ENCODE assay signal across 14 mouse cellular contexts in genomic region chr14:107614348-107614747, GRCm38 (mm10).
DNase-seq lines count a peak whose midpoint lies in the region; ATAC-seq and TF ChIP-seq lines count a peak whose summit lies in the region.
"Had no signal": no experiment of that assay in that cellular context is flagged by ENCODE, and none has a peak within 500 bp of the region (broad histone marks: within the 10 kb centered on the region; RNA-seq: fewer than 3 reads in every experiment).

No protein-coding gene starts in this region.

- H3K27ac ChIP-seq in heart, embryonic 14.5 days (replicated peaks in 1 of 2; ENCODE audit: control insufficient read depth in 1 of 2, insufficient read depth in 1 of 2, low read depth in 2 of 2, low read length in 2 of 2), result 0 out of 4 replicates have a peak overlapping the region, but pooled peaks of 1 of the 2 experiments have one; percentile 24
- no peak overlapping the region for H3K27ac ChIP-seq in limb, embryonic 14.5 days (replicated peaks; ENCODE audit: low read depth, low read length)
- no peak overlapping the region for H3K27ac ChIP-seq in limb, embryonic 10.5 days
- H3K27ac ChIP-seq in intestine, postnatal 0 days (ENCODE audit: low read depth, low read length), result no peak overlapping the region
- H3K27ac ChIP-seq: kidney, embryonic 15.5 days; liver, embryonic 12.5 days had no signal

- intact Hi-C loops in heart, postnatal 25 days (cut with DNase I), result no loop called here

- TF ChIP-seq POLR2A in limb, embryonic 14.5 days (IDR thresholded peaks at IDR 0.05; ENCODE audit: borderline replicate concordance, extremely low read depth, insufficient read depth, insufficient read length), result no peak

- H3K27me3 ChIP-seq in heart, embryonic 14.5 days (ENCODE audit: control insufficient read depth, insufficient read depth, low read length), result no peaks in the 10 kb centered on the region
- no peaks in the 10 kb centered on the region for H3K27me3 ChIP-seq in limb, embryonic 14.5 days (ENCODE audit: control insufficient read depth, insufficient read depth, low read length)
- H3K27me3 ChIP-seq in limb, embryonic 10.5 days (ENCODE audit: low read depth, poor library complexity, severe bottlenecking), result no peaks in the 10 kb centered on the region
- no peaks in the 10 kb centered on the region for H3K27me3 ChIP-seq in intestine, postnatal 0 days (replicated peaks; ENCODE audit: control insufficient read depth, insufficient read depth, low read length)
- H3K27me3 ChIP-seq: kidney, embryonic 15.5 days; liver, embryonic 12.5 days had no signal

- peak; percentile 61 for ATAC-seq in heart, embryonic 14.5 days (ENCODE audit: insufficient number of reproducible peaks, insufficient read depth, low FRiP score, low read depth)
- ATAC-seq in limb, embryonic 14.5 days (ENCODE audit: low FRiP score, low read depth), result no peak
- ATAC-seq in intestine, postnatal 0 days, result no peak
- ATAC-seq: liver, embryonic 12.5 days; lung, postnatal 0 days had no signal

- no peak overlapping the region for H3K4me2 ChIP-seq in heart, embryonic 14.5 days (ENCODE audit: low read length)
- H3K4me2 ChIP-seq in limb, embryonic 14.5 days (replicated peaks; ENCODE audit: low read depth, low read length, severe bottlenecking), result no peak overlapping the region
- H3K4me2 ChIP-seq in intestine, postnatal 0 days (replicated peaks; ENCODE audit: low read depth), result no peak overlapping the region
- H3K4me2 ChIP-seq: kidney, embryonic 15.5 days; liver, embryonic 12.5 days had no signal

- no peaks in the 10 kb centered on the region for H3K9me3 ChIP-seq in heart, embryonic 14.5 days (ENCODE audit: control insufficient read depth, low read length)
- no peaks in the 10 kb centered on the region for H3K9me3 ChIP-seq in limb, embryonic 14.5 days (ENCODE audit: control insufficient read depth, low read length)
- no peaks in the 10 kb centered on the region for H3K9me3 ChIP-seq in limb, embryonic 10.5 days (replicated peaks)
- no peaks in the 10 kb centered on the region for H3K9me3 ChIP-seq in intestine, postnatal 0 days (ENCODE audit: control insufficient read depth)
- H3K9me3 ChIP-seq: kidney, embryonic 15.5 days; liver, embryonic 12.5 days had no signal

- H3K4me3 ChIP-seq in heart, embryonic 14.5 days (ENCODE audit: control insufficient read depth in 1 of 2, insufficient read depth in 1 of 2, low read depth in 1 of 2, low read length in 2 of 2), result no peak overlapping the region
- H3K4me3 ChIP-seq in limb, embryonic 14.5 days (replicated peaks; ENCODE audit: low read length), result no peak overlapping the region
- no peak overlapping the region for H3K4me3 ChIP-seq in limb, embryonic 10.5 days
- no peak overlapping the region for H3K4me3 ChIP-seq in intestine, postnatal 0 days (ENCODE audit: low read depth, low read length)
- H3K4me3 ChIP-seq: erythroblast, embryonic 14.5 days; kidney, embryonic 15.5 days; liver, embryonic 12.5 days had no signal

- 12% methylated on average over 1 of the region's 1 CpGs for WGBS in heart, embryonic 14.5 days
- 14% methylated on average over 1 of the region's 1 CpGs for WGBS in limb, embryonic 14.5 days
- WGBS in limb, embryonic 10.5 days, result 80% methylated on average over 1 of the region's 1 CpGs
- 47% methylated on average over 1 of the region's 1 CpGs for WGBS in intestine, postnatal 0 days

- no peak overlapping the region for H3K9ac ChIP-seq in heart, embryonic 14.5 days (ENCODE audit: low read length)
- no peak overlapping the region for H3K9ac ChIP-seq in limb, embryonic 14.5 days (ENCODE audit: low read depth, low read length, severe bottlenecking)
- H3K9ac ChIP-seq in intestine, postnatal 0 days (ENCODE audit: low read depth, low read length), result no peak overlapping the region
- H3K9ac ChIP-seq: kidney, embryonic 15.5 days; liver, embryonic 12.5 days had no signal

- H3K4me1 ChIP-seq in heart, embryonic 14.5 days (ENCODE audit: control insufficient read depth in 2 of 2, insufficient read depth in 2 of 2, low read length in 2 of 2), result 0 out of 4 replicates have a peak, but pooled peaks cover 0 to 2% of the 10 kb centered on the region in 2 experiments
- H3K4me1 ChIP-seq in limb, embryonic 14.5 days (ENCODE audit: control insufficient read depth, insufficient read depth, low read length), result no peaks in the 10 kb centered on the region
- H3K4me1 ChIP-seq in limb, embryonic 10.5 days, result no peaks in the 10 kb centered on the region
- no peaks in the 10 kb centered on the region for H3K4me1 ChIP-seq in intestine, postnatal 0 days (replicated peaks; ENCODE audit: control insufficient read depth, insufficient read depth, low read length)
- H3K4me1 ChIP-seq: kidney, embryonic 15.5 days; liver, embryonic 12.5 days had no signal

- no peaks in the 10 kb centered on the region for H3K36me3 ChIP-seq in heart, embryonic 14.5 days (ENCODE audit: control insufficient read depth, insufficient read depth, low read length)
- no peaks in the 10 kb centered on the region for H3K36me3 ChIP-seq in limb, embryonic 14.5 days (ENCODE audit: control insufficient read depth, insufficient read depth, low read length)
- no peaks in the 10 kb centered on the region for H3K36me3 ChIP-seq in limb, embryonic 10.5 days
- H3K36me3 ChIP-seq in intestine, postnatal 0 days (ENCODE audit: control insufficient read depth, insufficient read depth), result no peaks in the 10 kb centered on the region
- H3K36me3 ChIP-seq: kidney, embryonic 15.5 days; liver, embryonic 12.5 days had no signal

- peak; percentile 26 to 62 for DNase-seq in cerebellum, postnatal 25 days
- no peak for DNase-seq in cerebellum, adult 9-11 months
- no peak for DNase-seq in heart, postnatal 25 days (ENCODE audit: low spot score)
- peak; percentile 8 for DNase-seq in limb, embryonic 14.5 days (ENCODE audit: low spot score)
- DNase-seq in limb, embryonic 10.5 days (ENCODE audit: low spot score), result no peak
- DNase-seq in forelimb bud, embryonic 11.5 days (ENCODE audit: low read depth, low spot score), result peak; percentile 16
- DNase-seq: gastrocnemius, postnatal 36 days; retina, postnatal 1 day had no signal

- TF ChIP-seq CTCF in intestine, postnatal 0 days (IDR thresholded peaks at IDR 0.05; ENCODE audit: low read depth), result no peak

Comparison
In these comparisons a context has a peak if more than half of its experiments do, and no peak if none do; other contexts are left out.
1. DNase-seq: peak in cerebellum, postnatal 25 days (2 of 2), limb, embryonic 14.5 days (single experiment) and forelimb bud, embryonic 11.5 days (single experiment); none in cerebellum, adult 9-11 months (single experiment), heart, postnatal 25 days (single experiment) and limb, embryonic 10.5 days (single experiment).